In genomic region chr14:75640846-75641245, GRCm38 (mm10) we compare ENCODE assay signal across 13 mouse cellular contexts. TPM values are rescaled to one million over a fixed set of nuclear protein-coding genes. Genes with fewer than 3 reads are reported as not detected.
A peak's percentile ranks its signal among the peaks of the same experiment; 100 is the strongest.
DNase-seq lines count a peak whose midpoint lies in the region; ATAC-seq and TF ChIP-seq lines count a peak whose summit lies in the region.
"Had no signal": no experiment of that assay in that cellular context is flagged by ENCODE, and none has a peak within 500 bp of the region (broad histone marks: within the 10 kb centered on the region; RNA-seq: fewer than 3 reads in every experiment).

No protein-coding gene starts in this region.

- TF ChIP-seq RAD21 in MEL (IDR thresholded peaks at IDR 0.05; ENCODE audit: low read depth, low read length), result peak; percentile 75

- peak in 2 of 3 experiments; percentile 19 to 78; a peak in 4 of 6 replicates for TF ChIP-seq CTCF in MEL (IDR thresholded peaks at IDR 0.05 in 2 of 3, conservative IDR thresholded peaks at IDR 0.05 in 1 of 3; ENCODE audit: control insufficient read depth in 1 of 3, insufficient read depth in 1 of 3, low read depth in 2 of 3, low read length in 3 of 3, poor library complexity in 1 of 3, severe bottlenecking in 1 of 3)

- 91% methylated on average over 2 of the region's 2 CpGs for WGBS in kidney, embryonic 16.5 days

- DNase-seq in CD4-positive, CD25-positive, alpha-beta regulatory T cell, adult 2 months (ENCODE audit: low read depth, low spot score), result peak; percentile 41
- DNase-seq in kidney, adult 11 months, result peak; percentile 13
- DNase-seq in MEL (ENCODE audit: low read depth, low spot score), result peak; percentile 52
- peak; percentile 54 for DNase-seq in kidney, adult 9 months
- no peak for DNase-seq in gastrocnemius, postnatal 25 days
- DNase-seq: liver, embryonic 13.5 days had no signal

- no peak overlapping the region for H3K9ac ChIP-seq in kidney, embryonic 16.5 days (replicated peaks; ENCODE audit: low read length)
- H3K9ac ChIP-seq in MEL (ENCODE audit: control insufficient read depth, low read depth, low read length, poor library complexity, severe bottlenecking), result no peak overlapping the region
- H3K9ac ChIP-seq: liver, embryonic 13.5 days had no signal

- H3K36me3 ChIP-seq in kidney, embryonic 16.5 days (ENCODE audit: insufficient read depth, low read length), result no peaks in the 10 kb centered on the region
- no peaks in the 10 kb centered on the region for H3K36me3 ChIP-seq in MEL (ENCODE audit: control insufficient read depth in 1 of 2, insufficient read depth in 2 of 2, low read length in 2 of 2)
- H3K36me3 ChIP-seq: liver, embryonic 13.5 days had no signal

- H3K27me3 ChIP-seq in kidney, embryonic 16.5 days (ENCODE audit: insufficient read depth, low read length), result no peaks in the 10 kb centered on the region
- H3K27me3 ChIP-seq in MEL (ENCODE audit: control insufficient read depth in 1 of 2, insufficient read depth in 2 of 2, low read length in 2 of 2), result no peaks in the 10 kb centered on the region
- H3K27me3 ChIP-seq: liver, embryonic 13.5 days had no signal

- H3K4me3 ChIP-seq in kidney, embryonic 16.5 days (ENCODE audit: low read length), result no peak overlapping the region
- H3K4me3 ChIP-seq in MEL (ENCODE audit: control insufficient read depth in 1 of 2, insufficient read depth in 1 of 2, low read depth in 2 of 2, low read length in 2 of 2), result no peak overlapping the region
- H3K4me3 ChIP-seq: liver, embryonic 13.5 days had no signal

- no peak overlapping the region for H3K27ac ChIP-seq in kidney, embryonic 16.5 days (ENCODE audit: low read length)
- H3K27ac ChIP-seq in MEL (ENCODE audit: control insufficient read depth, low read depth, low read length), result no peak overlapping the region
- H3K27ac ChIP-seq: liver, embryonic 13.5 days had no signal

- peaks cover 8% of the 10 kb centered on the region; the same call in 1 of the 2 replicates for H3K4me1 ChIP-seq in kidney, embryonic 16.5 days (ENCODE audit: insufficient read depth, low read length)
- no peaks in the 10 kb centered on the region for H3K4me1 ChIP-seq in MEL (ENCODE audit: control insufficient read depth in 1 of 2, insufficient read depth in 2 of 2, low read length in 2 of 2)
- H3K4me1 ChIP-seq: liver, embryonic 13.5 days had no signal

- TF ChIP-seq POLR2A in MEL (IDR thresholded peaks at IDR 0.05; ENCODE audit: control insufficient read depth in 1 of 2, insufficient read depth in 1 of 2, low read depth in 1 of 2, low read length in 2 of 2, poor library complexity in 1 of 2), result no peak

- no peak overlapping the region for H3K4me2 ChIP-seq in kidney, embryonic 16.5 days (replicated peaks; ENCODE audit: low read depth, low read length)
- H3K4me2 ChIP-seq: liver, embryonic 13.5 days had no signal

- 0 out of 2 replicates have a peak, but pooled peaks cover 3% of the 10 kb centered on the region for H3K9me3 ChIP-seq in kidney, embryonic 16.5 days (ENCODE audit: low read length)
- H3K9me3 ChIP-seq in MEL (replicated peaks; ENCODE audit: insufficient read depth, low read length), result no peaks in the 10 kb centered on the region
- H3K9me3 ChIP-seq: liver, embryonic 13.5 days had no signal

- ATAC-seq in CD4-positive, CD25-positive, alpha-beta regulatory T cell, adult 4 months, result no peak
- no peak for ATAC-seq in kidney, embryonic 16.5 days (ENCODE audit: low FRiP score, low TSS enrichment)
- no peak for ATAC-seq in erythroblast, adult 5-6 weeks (replicated peaks; ENCODE audit: low FRiP score, poor library complexity, severe bottlenecking)

- TF ChIP-seq EP300 in MEL (IDR thresholded peaks at IDR 0.05; ENCODE audit: low read depth in 1 of 2, low read length in 2 of 2), result no peak

- no peaks in the 10 kb centered on the region for H3K79me2 ChIP-seq in MEL (ENCODE audit: control insufficient read depth, insufficient read depth, low read length, poor library complexity)

TF ChIP-seq in MEL, 35 proteins besides CTCF, POLR2A, EP300 and RAD21:
- TF ChIP-seq NRF1 (IDR thresholded peaks at IDR 0.05; ENCODE audit: insufficient read depth, low read depth, low read length, poor library complexity, severe bottlenecking) (no peak), MAZ (IDR thresholded peaks at IDR 0.05; ENCODE audit: low read depth, low read length) (no peak), GABPA (IDR thresholded peaks at IDR 0.05; ENCODE audit: low read depth, low read length) (no peak), POLR2AphosphoS5 (IDR thresholded peaks at IDR 0.05; ENCODE audit: borderline replicate concordance, low read depth, low read length) (no peak), HCFC1 (IDR thresholded peaks at IDR 0.05; ENCODE audit: low read depth, low read length) (no peak), MEF2A (IDR thresholded peaks at IDR 0.05; ENCODE audit: extremely low read depth, insufficient replicate concordance, low read depth, low read length, poor library complexity, severe bottlenecking) (no peak), ZNF384 (IDR thresholded peaks at IDR 0.05; ENCODE audit: low read depth, low read length) (peak; percentile 90), MYC (IDR thresholded peaks at IDR 0.05; ENCODE audit: low read depth, low read length) (no peak), ZC3H11A (IDR thresholded peaks at IDR 0.05; ENCODE audit: low read depth, low read length) (peak; percentile 83), CHD1 (IDR thresholded peaks at IDR 0.05; ENCODE audit: low read depth, low read length) (no peak), TAL1 (IDR thresholded peaks at IDR 0.05; ENCODE audit: low read length) (no peak), MXI1 (IDR thresholded peaks at IDR 0.05; ENCODE audit: low read depth, low read length) (no peak), E2F4 (IDR thresholded peaks at IDR 0.05; ENCODE audit: borderline replicate concordance, low read depth, low read length) (no peak), SMC3 (IDR thresholded peaks at IDR 0.05; ENCODE audit: low read depth, low read length) (peak; percentile 86), CHD2 (IDR thresholded peaks at IDR 0.05; ENCODE audit: low read length) (no peak), GATA1 (IDR thresholded peaks at IDR 0.05; ENCODE audit: low read depth, low read length) (no peak)

RNA-seq across cellular contexts. Expression of gene Erich6b, which starts 1.2 kb away (rescaled TPM):
- not detected for polyA plus RNA-seq in CD4-positive, CD25-positive, alpha-beta regulatory T cell, adult 4 months (2017; shearing (Covaris generic))
- 0.21 and 0.25 TPM in 2 replicates for polyA plus RNA-seq in kidney, embryonic 16.5 days (2015; fragmentation: Nextera tagmentation; extraction: Ambion mirVana)
- total RNA-seq in MEL (2012; rRNA removed), result not detected in 2 replicates
- polyA plus RNA-seq in MEL (2012; ENCODE audit: insufficient read depth in 1 of 2, insufficient read length in 2 of 2, low read depth in 1 of 2, low replicate concordance in 2 of 2, missing spikeins in 1 of 2), result not detected
- total RNA-seq in erythroblast, adult 5-6 weeks (2015; ENCODE audit: low replicate concordance), result not detected in 2 replicates
- not detected in 2 replicates for total RNA-seq in erythroblast, adult 5-6 weeks (2017; ENCODE audit: low replicate concordance)
- total RNA-seq in gastrocnemius, postnatal 25 days (2021), result not detected
- polyA plus RNA-seq: frontal cortex, adult 2 months; intestine, embryonic 14.5 days; liver, embryonic 13.5 days; neural tube, embryonic 14.5 days; stomach, embryonic 16.5 days had no signal

RNA-seq across cellular contexts. Expression of gene Spert, which starts 47.9 kb away (rescaled TPM):
- not detected for polyA plus RNA-seq in CD4-positive, CD25-positive, alpha-beta regulatory T cell, adult 4 months (2017; shearing (Covaris generic))
- not detected in 2 replicates for polyA plus RNA-seq in kidney, embryonic 16.5 days (2015; fragmentation: Nextera tagmentation; extraction: Ambion mirVana)
- total RNA-seq in MEL (2012; rRNA removed), result not detected in 2 replicates
- under 1 TPM in 1 of 2 experiments, not detected in 1; 0.04 TPM for polyA plus RNA-seq in MEL (2012; ENCODE audit: insufficient read depth in 1 of 2, insufficient read length in 2 of 2, low read depth in 1 of 2, low replicate concordance in 2 of 2, missing spikeins in 1 of 2)
- not detected in 2 replicates for total RNA-seq in erythroblast, adult 5-6 weeks (2015; ENCODE audit: low replicate concordance)
- not detected in 2 replicates for total RNA-seq in erythroblast, adult 5-6 weeks (2017; ENCODE audit: low replicate concordance)
- total RNA-seq in gastrocnemius, postnatal 25 days (2021), result not detected
- polyA plus RNA-seq: frontal cortex, adult 2 months; intestine, embryonic 14.5 days; liver, embryonic 13.5 days; neural tube, embryonic 14.5 days; stomach, embryonic 16.5 days had no signal
